Mouse (Mus musculus) neural tube, embryonic 13.5 days (tissue): ENCODE measurements around the gene Pou2f3. TPM values are rescaled to one million over a fixed set of nuclear protein-coding genes. Genes with fewer than 3 reads are reported as not detected.

ENCODE experiments used
- ATAC-seq: fragments of 200-750 bp; cut with Nextera tagmentation; 2 replicates; pipeline ENCODE4 v1.8.0; 2017; ENCODE audit warnings: low read depth, mild to moderate bottlenecking, moderate TSS enrichment, moderate library complexity
- H3K27ac ChIP-seq: fragments of 300-500 bp; sonication (generic); replicated peaks from 2 replicates; pipeline ENCODE4 v1.5.1; 2015; ENCODE audit warnings: moderate library complexity, mild to moderate bottlenecking, inconsistent platforms
- H3K27me3 ChIP-seq: fragments of 300-500 bp; sonication (generic); 2 replicates; pipeline ENCODE4 v1.6.1; 2015; ENCODE audit warnings: mild to moderate bottlenecking, inconsistent platforms
- H3K36me3 ChIP-seq: fragments of 300-500 bp; sonication (generic); 2 replicates; pipeline ENCODE4 v1.6.1; 2015; ENCODE audit warnings: mild to moderate bottlenecking, inconsistent platforms
- H3K4me1 ChIP-seq: fragments of 300-500 bp; sonication (generic); replicated peaks from 2 replicates; pipeline ENCODE4 v1.6.1; 2015; ENCODE audit warnings: inconsistent platforms
- H3K4me2 ChIP-seq: fragments of 300-500 bp; sonication (generic); 2 replicates; pipeline ENCODE4 v1.6.1; 2015; ENCODE audit warnings: inconsistent platforms, mild to moderate bottlenecking, moderate library complexity
- H3K4me3 ChIP-seq: fragments of 300-500 bp; sonication (generic); 2 replicates; pipeline ENCODE4 v1.5.1; 2015; ENCODE audit warnings: mild to moderate bottlenecking, inconsistent platforms
- H3K9ac ChIP-seq: fragments of 300-500 bp; sonication (generic); 2 replicates; pipeline ENCODE4 v1.6.1; 2015; ENCODE audit warnings: moderate library complexity, mild to moderate bottlenecking, inconsistent platforms
- H3K9me3 ChIP-seq: fragments of 300-500 bp; sonication (generic); 2 replicates; pipeline ENCODE4 v1.6.1; 2016; ENCODE audit warnings: inconsistent platforms
- WGBS: fragments of 180-500 bp; shearing (Covaris S2); methylation state at CpG from one replicate; pipeline ENCODE4 v1.1.7; 2015; 5-methylcytosine and 5-hydroxymethylcytosine counted together
- polyA plus RNA-seq: library from polyadenylated mRNA; unstranded; fragments of >200 nt; fragmentation: Nextera tagmentation; extraction: Ambion mirVana; gene quantifications from 2 replicates; pipeline ENCODE4 v1.2.1, GENCODE M21; 2015

Pou2f3 gene
- polyA plus RNA-seq, 1 experiment from 2014 or later = not detected

GRCm38 (mm10) chr9:43116997-43117336 is 93.2 kb downstream of the Pou2f3 start:
- no peak for ATAC-seq
- no peak overlapping the region for H3K4me3 ChIP-seq
- H3K9me3 ChIP-seq = no peaks in the 10 kb centered on the region
- H3K4me1 ChIP-seq = peaks cover 16% of the 10 kb centered on the region
- peak overlapping the region; percentile 79; the same call in 1 of the 2 replicates for H3K4me2 ChIP-seq
- H3K36me3 ChIP-seq = peaks cover 2% of the 10 kb centered on the region
- no peaks in the 10 kb centered on the region for H3K27me3 ChIP-seq
- H3K9ac ChIP-seq = peak overlapping the region; percentile 93; the same call in 1 of the 2 replicates
- peak overlapping the region; percentile 67; the same call in 1 of the 2 replicates for H3K27ac ChIP-seq
- 89% methylated on average over 6 of the region's 6 CpGs for WGBS

- peak; percentile 97 for ATAC-seq
- Histone ChIP-seq H3K27me3 (no peaks in the 10 kb centered on the region), H3K9ac (peak within 1 kb of the TSS; percentile 93), H3K4me2 (peak within 1 kb of the TSS; percentile 79), H3K36me3 (peaks cover 8% of the 10 kb centered on the region), H3K27ac (peak within 1 kb of the TSS; percentile 67), H3K4me3 (peak within 1 kb of the TSS; percentile 85), H3K9me3 (no peaks in the 10 kb centered on the region), H3K4me1 (peaks cover 16% of the 10 kb centered on the region)
- 4% methylated on average over 55 of the region's 55 CpGs for WGBS
These were observed 93.8 kb downstream of the Pou2f3 start, which contains the start of gene Tmem136 for GRCm38 (mm10) chr9:43116134-43116996. TSS of gene Tmem136 (minus strand) at chr9:43116570.

DNA sequence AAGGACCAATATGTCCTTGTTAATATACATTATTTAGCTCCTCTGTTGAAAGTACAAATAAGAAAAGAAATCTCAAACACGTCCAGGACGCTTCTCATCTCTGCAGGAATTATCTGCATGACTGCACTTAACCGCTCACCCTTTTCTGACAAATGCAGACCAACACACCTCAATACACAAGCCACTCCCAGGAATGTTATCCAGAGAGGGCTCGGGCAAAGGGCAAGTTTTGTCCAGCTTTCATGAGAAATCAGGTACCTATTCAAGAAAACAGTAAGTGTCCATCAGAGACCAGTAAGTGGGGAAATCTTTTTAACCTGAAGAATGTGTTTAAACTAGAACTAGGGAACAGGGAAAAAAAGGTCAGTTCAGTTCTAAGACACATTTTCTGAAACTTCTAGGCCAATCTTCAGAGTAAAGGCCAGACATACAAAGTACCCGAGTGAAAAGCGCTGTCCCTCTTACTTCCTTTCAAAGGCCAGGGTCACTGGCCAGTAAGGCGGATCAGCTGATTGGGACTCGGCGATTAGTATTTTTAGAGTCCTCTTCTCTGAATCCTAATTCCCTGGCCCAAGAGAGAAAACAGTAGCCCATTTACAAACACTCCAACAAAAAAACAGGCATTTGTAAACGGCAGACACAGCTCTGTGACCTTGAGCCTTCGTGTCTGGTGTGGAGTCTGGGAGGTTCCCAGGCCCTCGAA is 94.6 kb downstream of the Pou2f3 start:
- H3K36me3 ChIP-seq = peaks cover 16% of the 10 kb centered on the region
- H3K27ac ChIP-seq = peak overlapping the region; percentile 67; the same call in 1 of the 2 replicates

GRCm38 (mm10) chr9:43114833-43115232 is 95.3 kb downstream of the Pou2f3 start:
- no peak for ATAC-seq
- Histone ChIP-seq H3K9me3 (no peaks in the 10 kb centered on the region), H3K4me2 (peak overlapping the region; percentile 79), H3K36me3 (peaks cover 22% of the 10 kb centered on the region), H3K9ac (no peak overlapping the region), H3K4me3 (no peak overlapping the region), H3K27me3 (no peaks in the 10 kb centered on the region), H3K27ac (no peak overlapping the region), H3K4me1 (peaks cover 16% of the 10 kb centered on the region)
- 93% methylated on average over 4 of the region's 4 CpGs for WGBS

More for the DNA sequence above, 94.6 kb downstream of the Pou2f3 start:
- Histone ChIP-seq H3K4me1 (peaks cover 16% of the 10 kb centered on the region), H3K9ac (peak overlapping the region; percentile 93), H3K4me2 (peak overlapping the region; percentile 79), H3K4me3 (peak overlapping the region; percentile 85), H3K9me3 (no peaks in the 10 kb centered on the region), H3K27me3 (no peaks in the 10 kb centered on the region)
- 18% methylated on average over 12 of the region's 12 CpGs for WGBS
- ATAC-seq = no peak

GRCm38 (mm10) chr9:43110286-43110980 is 99.7 kb downstream of the Pou2f3 start:
- Histone ChIP-seq H3K4me3 (no peak overlapping the region), H3K4me1 (peaks cover 18% of the 10 kb centered on the region), H3K36me3 (peaks cover 22% of the 10 kb centered on the region), H3K27me3 (no peaks in the 10 kb centered on the region), H3K9me3 (no peaks in the 10 kb centered on the region), H3K4me2 (no peak overlapping the region), H3K27ac (no peak overlapping the region), H3K9ac (no peak overlapping the region)
- ATAC-seq = no peak
- 84% methylated on average over 8 of the region's 8 CpGs for WGBS

- no peak overlapping the region for H3K27ac ChIP-seq
- peaks cover 22% of the 10 kb centered on the region for H3K4me1 ChIP-seq
- no peaks in the 10 kb centered on the region for H3K9me3 ChIP-seq
- H3K27me3 ChIP-seq = no peaks in the 10 kb centered on the region
- WGBS = 85% methylated on average over 7 of the region's 7 CpGs
- peaks cover 22% of the 10 kb centered on the region for H3K36me3 ChIP-seq
- H3K9ac ChIP-seq = no peak overlapping the region
- no peak overlapping the region for H3K4me3 ChIP-seq
- ATAC-seq = no peak
- no peak overlapping the region for H3K4me2 ChIP-seq
These were observed 101.0 kb downstream of the Pou2f3 start for GRCm38 (mm10) chr9:43109125-43109524.

GRCm38 (mm10) chr9:43108721-43109120 is 101.4 kb downstream of the Pou2f3 start:
- no peak overlapping the region for H3K27ac ChIP-seq
- 85% methylated on average over 3 of the region's 3 CpGs for WGBS
- peaks cover 26% of the 10 kb centered on the region for H3K4me1 ChIP-seq
- no peak for ATAC-seq
- H3K27me3 ChIP-seq = no peaks in the 10 kb centered on the region
- peaks cover 22% of the 10 kb centered on the region for H3K36me3 ChIP-seq
- no peak overlapping the region for H3K4me2 ChIP-seq
- H3K9me3 ChIP-seq = no peaks in the 10 kb centered on the region
- H3K9ac ChIP-seq = no peak overlapping the region
- H3K4me3 ChIP-seq = no peak overlapping the region

- Histone ChIP-seq H3K27ac (no peak overlapping the region), H3K4me2 (no peak overlapping the region), H3K9ac (no peak overlapping the region), H3K4me1 (peaks cover 30% of the 10 kb centered on the region), H3K36me3 (peaks cover 22% of the 10 kb centered on the region), H3K9me3 (no peaks in the 10 kb centered on the region), H3K4me3 (no peak overlapping the region), H3K27me3 (no peaks in the 10 kb centered on the region)
- ATAC-seq = no peak
- 79% methylated on average over 1 of the region's 1 CpGs for WGBS
These were observed 102.1 kb downstream of the Pou2f3 start for GRCm38 (mm10) chr9:43108081-43108480.

- ATAC-seq = no peak
- H3K27ac ChIP-seq = no peak overlapping the region
- H3K4me2 ChIP-seq = no peak overlapping the region
- H3K4me3 ChIP-seq = no peak overlapping the region
- 60% methylated on average over 5 of the region's 5 CpGs for WGBS
- peaks cover 35% of the 10 kb centered on the region for H3K4me1 ChIP-seq
- no peaks in the 10 kb centered on the region for H3K9me3 ChIP-seq
- H3K36me3 ChIP-seq = peaks cover 22% of the 10 kb centered on the region
- H3K27me3 ChIP-seq = no peaks in the 10 kb centered on the region
- no peak overlapping the region for H3K9ac ChIP-seq
These were observed 102.6 kb downstream of the Pou2f3 start for GRCm38 (mm10) chr9:43107555-43107954.

DNA sequence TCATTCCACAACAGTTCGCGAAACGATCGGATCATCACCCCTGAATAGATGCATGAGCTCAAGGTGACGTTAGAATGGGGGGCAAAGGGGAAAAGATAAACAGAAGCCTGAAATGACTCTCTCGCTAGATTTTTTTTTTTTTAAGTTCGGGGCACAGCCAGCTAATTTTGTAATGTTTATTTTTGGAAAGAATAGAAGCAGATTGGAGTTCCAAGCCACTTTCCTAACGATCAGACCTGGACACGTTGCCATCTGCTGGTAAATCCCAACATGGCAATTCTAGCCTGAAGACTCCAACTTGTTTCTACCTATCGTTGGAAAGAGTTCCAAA is 103.0 kb downstream of the Pou2f3 start, which contains the start of gene Arhgef12:
Arhgef12 (minus strand) TSS at position 53 of the 331 bp plus-strand sequence.
- Histone ChIP-seq H3K4me1 (peaks cover 39% of the 10 kb centered on the region), H3K27ac (peak within 1 kb of the TSS; percentile 91), H3K9ac (peak within 1 kb of the TSS; percentile 97), H3K27me3 (no peaks in the 10 kb centered on the region), H3K4me3 (peak within 1 kb of the TSS; percentile 90), H3K9me3 (no peaks in the 10 kb centered on the region), H3K36me3 (peaks cover 21% of the 10 kb centered on the region), H3K4me2 (peak within 1 kb of the TSS; percentile 97)
- ATAC-seq = no peak
- WGBS = 36% methylated on average over 10 of the region's 10 CpGs

DNA sequence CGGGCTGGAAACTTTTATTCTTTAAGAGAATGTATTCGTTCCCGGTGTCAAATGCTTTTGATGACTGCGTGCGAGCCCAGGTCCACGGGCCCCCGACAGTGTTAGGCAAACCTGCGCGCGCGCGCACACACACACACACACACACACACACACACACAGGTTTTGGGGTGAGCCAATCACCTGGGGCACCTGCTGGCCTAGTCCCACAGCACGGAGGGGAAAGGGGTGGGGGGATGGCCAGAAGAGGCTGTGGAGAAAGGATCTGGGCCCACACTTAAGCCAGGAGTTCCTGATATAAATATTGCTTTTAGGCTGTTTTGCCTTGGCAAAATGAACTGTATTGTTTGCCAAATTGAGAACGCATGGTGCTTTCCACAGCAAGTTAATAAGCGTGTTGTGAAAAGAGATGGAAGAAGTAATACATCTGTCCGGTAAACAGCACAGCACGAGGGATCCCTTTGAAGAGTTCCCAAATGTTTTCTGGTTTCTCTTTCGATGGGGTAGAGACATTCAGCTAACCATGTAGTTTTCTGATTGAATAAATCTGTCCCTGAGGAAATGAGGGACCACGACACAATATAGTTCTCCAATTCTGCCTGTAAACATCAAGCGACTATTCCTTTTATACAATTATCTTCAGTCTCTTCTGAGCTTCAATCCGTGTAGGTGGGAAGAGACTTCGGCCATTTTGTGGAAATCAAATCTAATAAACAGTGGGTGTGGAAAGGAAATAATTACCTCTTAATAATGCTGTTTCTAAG is 103.6 kb downstream of the Pou2f3 start:
- H3K4me1 ChIP-seq = peaks cover 45% of the 10 kb centered on the region
- H3K4me2 ChIP-seq = peak overlapping the region; percentile 97
- peaks cover 16% of the 10 kb centered on the region for H3K36me3 ChIP-seq
- peak overlapping the region; percentile 97 for H3K9ac ChIP-seq
- ATAC-seq = peak; percentile 49
- H3K27ac ChIP-seq = peak overlapping the region; percentile 91
- no peaks in the 10 kb centered on the region for H3K9me3 ChIP-seq
- peak overlapping the region; percentile 90 for H3K4me3 ChIP-seq
- H3K27me3 ChIP-seq = no peaks in the 10 kb centered on the region
- 18% methylated on average over 22 of the region's 22 CpGs for WGBS
